ENCODE assay signal across 14 mouse cellular contexts in the genomic region with DNA sequence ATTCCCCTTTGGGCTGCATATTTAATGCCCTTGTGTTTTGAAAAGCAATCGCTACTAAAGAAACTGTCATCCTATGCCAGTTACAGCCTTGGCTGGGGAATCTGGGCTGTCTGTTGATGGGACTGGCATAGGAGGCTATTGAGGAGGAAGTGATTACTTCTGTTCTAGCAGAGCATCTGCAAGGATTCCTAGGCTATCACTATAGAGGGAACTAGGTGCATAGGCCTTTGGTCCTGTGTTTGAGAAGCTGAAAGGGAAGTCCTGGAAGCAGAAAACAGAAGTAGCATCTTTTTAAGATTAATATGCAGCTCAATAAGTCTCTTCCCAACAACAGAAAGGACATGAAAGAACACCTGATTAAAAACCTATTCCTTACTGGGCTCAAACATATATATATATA. TPM values are rescaled to one million over a fixed set of nuclear protein-coding genes. Genes with fewer than 3 reads are reported as not detected.
"Had no signal": no experiment of that assay in that cellular context is flagged by ENCODE, and none has a peak within 500 bp of the region (broad histone marks: within the 10 kb centered on the region; RNA-seq: fewer than 3 reads in every experiment).

No protein-coding gene starts in this region.

RNA-seq across cellular contexts. Expression of a gene that starts 16.0 kb away (rescaled TPM):
- total RNA-seq: heart, postnatal 10 days; heart, postnatal 14 days; heart, postnatal 25 days; heart, postnatal 36 days; heart, postnatal 4 days; hindbrain, postnatal 0 days; layer of hippocampus, adult 18-20 months; layer of hippocampus, adult 2 months; layer of hippocampus, adult 8-10 months; layer of hippocampus, postnatal 10 days; layer of hippocampus, postnatal 14 days; layer of hippocampus, postnatal 25 days; layer of hippocampus, postnatal 36 days had no signal

RNA-seq across cellular contexts. Expression of a gene that starts 32.1 kb away (rescaled TPM):
- total RNA-seq: heart, postnatal 10 days; heart, postnatal 14 days; heart, postnatal 25 days; heart, postnatal 36 days; heart, postnatal 4 days; hematopoietic stem cell, adult 5-6 weeks; hindbrain, postnatal 0 days; layer of hippocampus, adult 18-20 months; layer of hippocampus, adult 2 months; layer of hippocampus, adult 8-10 months; layer of hippocampus, postnatal 10 days; layer of hippocampus, postnatal 14 days; layer of hippocampus, postnatal 25 days; layer of hippocampus, postnatal 36 days had no signal

RNA-seq across cellular contexts. Expression of a gene that starts 33.9 kb away (rescaled TPM):
- total RNA-seq: layer of hippocampus, adult 18-20 months; layer of hippocampus, postnatal 25 days had no signal
